Mouse (Mus musculus) stomach, embryonic 15.5 days (tissue): ENCODE measurements around the gene Galnt10. TPM values are rescaled to one million over a fixed set of nuclear protein-coding genes. Genes with fewer than 3 reads are reported as not detected.

Experiments
- ATAC-seq: fragments of 200-750 bp; cut with Nextera tagmentation; 2 replicates; pipeline ENCODE4 v1.8.0; 2017; ENCODE audit warnings: low read depth, moderate number of reproducible peaks, moderate TSS enrichment; ENCODE audit not compliant: insufficient read depth, low FRiP score
- H3K27ac ChIP-seq: fragments of 300-500 bp; sonication (generic); 2 replicates; pipeline ENCODE4 v1.5.1; 2015; ENCODE audit warnings: mild to moderate bottlenecking, inconsistent platforms
- H3K27me3 ChIP-seq: fragments of 300-500 bp; sonication (generic); replicated peaks from 2 replicates; pipeline ENCODE4 v1.6.1; 2015; ENCODE audit warnings: inconsistent platforms
- H3K36me3 ChIP-seq: fragments of 300-500 bp; sonication (generic); 2 replicates; pipeline ENCODE4 v1.6.1; 2015; ENCODE audit warnings: inconsistent platforms
- H3K4me1 ChIP-seq: fragments of 300-500 bp; sonication (generic); 2 replicates; pipeline ENCODE4 v1.6.1; 2015; ENCODE audit warnings: inconsistent platforms
- H3K4me2 ChIP-seq: fragments of 300-500 bp; sonication (generic); 2 replicates; pipeline ENCODE4 v1.6.1; 2015; ENCODE audit warnings: mild to moderate bottlenecking, inconsistent platforms
- H3K4me3 ChIP-seq: fragments of 300-500 bp; sonication (generic); replicated peaks from 2 replicates; pipeline ENCODE4 v1.5.1; 2015; ENCODE audit warnings: inconsistent platforms
- H3K9ac ChIP-seq: fragments of 300-500 bp; sonication (generic); 2 replicates; pipeline ENCODE4 v1.6.1; 2015; ENCODE audit warnings: inconsistent platforms
- H3K9me3 ChIP-seq: fragments of 300-500 bp; sonication (generic); 2 replicates; pipeline ENCODE4 v1.6.1; 2016; ENCODE audit warnings: inconsistent platforms
- WGBS: fragments of 180-500 bp; shearing (Covaris S2); methylation state at CpG from one replicate; pipeline ENCODE4 v1.1.7; 2015; 5-methylcytosine and 5-hydroxymethylcytosine counted together
- polyA plus RNA-seq: library from polyadenylated mRNA; unstranded; fragments of >200 nt; fragmentation: Nextera tagmentation; extraction: Ambion mirVana; gene quantifications from 2 replicates; pipeline ENCODE4 v1.2.1, GENCODE M21; 2015

Galnt10 gene
- polyA plus RNA-seq, 1 experiment from 2014 or later = 19.8 TPM

GRCm38 (mm10) chr11:57718081-57718480 lies 72.8 kb downstream of the Galnt10 start:
- Histone ChIP-seq H3K9ac (no peak overlapping the region), H3K36me3 (no peaks in the 10 kb centered on the region), H3K27ac (no peak overlapping the region), H3K27me3 (no peaks in the 10 kb centered on the region), H3K4me2 (no peak overlapping the region), H3K4me1 (peaks cover 10% of the 10 kb centered on the region), H3K9me3 (no peaks in the 10 kb centered on the region), H3K4me3 (no peak overlapping the region)
- no peak for ATAC-seq
- 94% methylated on average over 6 of the region's 6 CpGs for WGBS

GRCm38 (mm10) chr11:57719631-57720030 lies 74.4 kb downstream of the Galnt10 start:
- Histone ChIP-seq H3K27me3 (no peaks in the 10 kb centered on the region), H3K4me1 (peaks cover 10% of the 10 kb centered on the region), H3K27ac (0 out of 2 replicates have a peak overlapping the region, but pooled peaks have one; percentile 16), H3K9ac (no peak overlapping the region), H3K4me2 (no peak overlapping the region), H3K9me3 (no peaks in the 10 kb centered on the region), H3K36me3 (0 out of 2 replicates have a peak, but pooled peaks cover 3% of the 10 kb centered on the region), H3K4me3 (no peak overlapping the region)
- WGBS = 14% methylated on average over 7 of the region's 7 CpGs
- peak; percentile 13; the same call in 1 of the 2 replicates for ATAC-seq

- Histone ChIP-seq H3K27me3 (no peaks in the 10 kb centered on the region), H3K36me3 (0 out of 2 replicates have a peak, but pooled peaks cover 3% of the 10 kb centered on the region), H3K4me2 (no peak overlapping the region), H3K4me3 (no peak overlapping the region), H3K4me1 (peaks cover 10% of the 10 kb centered on the region), H3K9me3 (no peaks in the 10 kb centered on the region), H3K9ac (no peak overlapping the region), H3K27ac (no peak overlapping the region)
- 44% methylated on average over 6 of the region's 6 CpGs for WGBS
- no peak for ATAC-seq
These were observed 74.8 kb downstream of the Galnt10 start for GRCm38 (mm10) chr11:57720076-57720475.

- Histone ChIP-seq H3K4me2 (no peak overlapping the region), H3K4me1 (0 out of 2 replicates have a peak, but pooled peaks cover 9% of the 10 kb centered on the region), H3K4me3 (no peak overlapping the region), H3K27ac (no peak overlapping the region), H3K9ac (no peak overlapping the region), H3K27me3 (no peaks in the 10 kb centered on the region), H3K36me3 (0 out of 2 replicates have a peak, but pooled peaks cover 3% of the 10 kb centered on the region), H3K9me3 (no peaks in the 10 kb centered on the region)
- WGBS = 91% methylated on average over 5 of the region's 5 CpGs
- ATAC-seq = no peak
These were observed 79.7 kb downstream of the Galnt10 start for GRCm38 (mm10) chr11:57724791-57725463.

GRCm38 (mm10) chr11:57725926-57726325 lies 80.7 kb downstream of the Galnt10 start:
- WGBS = 38% methylated on average over 4 of the region's 4 CpGs
- ATAC-seq = no peak
- no peak overlapping the region for H3K9ac ChIP-seq
- H3K27ac ChIP-seq = no peak overlapping the region
- H3K4me3 ChIP-seq = no peak overlapping the region
- 0 out of 2 replicates have a peak, but pooled peaks cover 6% of the 10 kb centered on the region for H3K4me1 ChIP-seq
- H3K9me3 ChIP-seq = no peaks in the 10 kb centered on the region
- H3K36me3 ChIP-seq = 0 out of 2 replicates have a peak, but pooled peaks cover 3% of the 10 kb centered on the region
- H3K4me2 ChIP-seq = no peak overlapping the region
- H3K27me3 ChIP-seq = no peaks in the 10 kb centered on the region

GRCm38 (mm10) chr11:57727303-57727969 lies 82.2 kb downstream of the Galnt10 start:
- H3K4me2 ChIP-seq = no peak overlapping the region
- 0 out of 2 replicates have a peak, but pooled peaks cover 3% of the 10 kb centered on the region for H3K36me3 ChIP-seq
- WGBS = 59% methylated on average over 9 of the region's 9 CpGs
- H3K4me3 ChIP-seq = no peak overlapping the region
- ATAC-seq = peak; percentile 31; the same call in 1 of the 2 replicates
- H3K9ac ChIP-seq = no peak overlapping the region
- H3K27me3 ChIP-seq = no peaks in the 10 kb centered on the region
- no peak overlapping the region for H3K27ac ChIP-seq
- H3K4me1 ChIP-seq = 0 out of 2 replicates have a peak, but pooled peaks cover 6% of the 10 kb centered on the region
- no peaks in the 10 kb centered on the region for H3K9me3 ChIP-seq

- Histone ChIP-seq H3K27me3 (no peaks in the 10 kb centered on the region), H3K9me3 (no peaks in the 10 kb centered on the region), H3K9ac (no peak overlapping the region), H3K4me3 (no peak overlapping the region), H3K36me3 (0 out of 2 replicates have a peak, but pooled peaks cover 5% of the 10 kb centered on the region), H3K27ac (no peak overlapping the region), H3K4me2 (no peak overlapping the region), H3K4me1 (0 out of 2 replicates have a peak, but pooled peaks cover 6% of the 10 kb centered on the region)
- no peak for ATAC-seq
- WGBS = 55% methylated on average over 10 of the region's 10 CpGs
These were observed 87.4 kb downstream of the Galnt10 start for GRCm38 (mm10) chr11:57732410-57733281.

GRCm38 (mm10) chr11:57747294-57748080 lies 102.2 kb downstream of the Galnt10 start:
- no peak for ATAC-seq
- Histone ChIP-seq H3K4me1 (no peaks in the 10 kb centered on the region), H3K27me3 (no peaks in the 10 kb centered on the region), H3K4me2 (no peak overlapping the region), H3K36me3 (no peaks in the 10 kb centered on the region; the same call in 1 of the 2 replicates), H3K9me3 (no peaks in the 10 kb centered on the region), H3K4me3 (no peak overlapping the region), H3K9ac (no peak overlapping the region), H3K27ac (no peak overlapping the region)
- WGBS = 67% methylated on average over 19 of the region's 19 CpGs

GRCm38 (mm10) chr11:57753538-57754203 lies 108.4 kb downstream of the Galnt10 start:
- H3K27ac ChIP-seq = no peak overlapping the region
- no peaks in the 10 kb centered on the region for H3K4me1 ChIP-seq
- H3K4me3 ChIP-seq = no peak overlapping the region
- no peaks in the 10 kb centered on the region for H3K27me3 ChIP-seq
- 55% methylated on average over 14 of the region's 14 CpGs for WGBS
- H3K36me3 ChIP-seq = no peaks in the 10 kb centered on the region
- ATAC-seq = no peak
- H3K4me2 ChIP-seq = no peak overlapping the region
- no peaks in the 10 kb centered on the region for H3K9me3 ChIP-seq
- H3K9ac ChIP-seq = no peak overlapping the region

- Histone ChIP-seq H3K27ac (no peak overlapping the region), H3K4me1 (no peaks in the 10 kb centered on the region), H3K36me3 (no peaks in the 10 kb centered on the region), H3K9me3 (no peaks in the 10 kb centered on the region), H3K27me3 (no peaks in the 10 kb centered on the region), H3K9ac (no peak overlapping the region), H3K4me3 (no peak overlapping the region), H3K4me2 (no peak overlapping the region)
- no peak for ATAC-seq
- WGBS = 78% methylated on average over 9 of the region's 9 CpGs
These were observed 113.4 kb downstream of the Galnt10 start for GRCm38 (mm10) chr11:57758621-57759020.
